Mouse (Mus musculus): ENCODE data around the gene Tmem132c.

Tmem132c gene

DNA sequence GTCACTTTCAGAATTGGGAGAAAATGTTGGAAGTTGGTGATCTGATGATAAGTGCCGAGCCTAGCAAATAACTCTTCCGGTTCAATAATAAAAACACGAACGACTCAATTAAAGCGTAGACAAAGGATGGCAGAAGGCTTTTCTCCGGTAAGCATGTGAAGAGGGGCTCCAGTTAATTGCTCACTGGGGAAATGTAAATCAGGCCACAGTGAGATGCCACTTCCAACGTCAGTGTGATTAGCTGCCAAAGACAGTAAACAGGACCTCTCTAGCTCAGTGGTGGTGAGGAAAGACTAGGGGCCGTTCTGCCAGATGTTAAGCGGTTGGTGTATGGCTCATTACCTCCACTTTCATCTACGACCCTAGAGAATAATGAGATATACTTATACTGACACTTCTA is 187.5 kb downstream of the Tmem132c start:
- no peak for DNase-seq

DNA sequence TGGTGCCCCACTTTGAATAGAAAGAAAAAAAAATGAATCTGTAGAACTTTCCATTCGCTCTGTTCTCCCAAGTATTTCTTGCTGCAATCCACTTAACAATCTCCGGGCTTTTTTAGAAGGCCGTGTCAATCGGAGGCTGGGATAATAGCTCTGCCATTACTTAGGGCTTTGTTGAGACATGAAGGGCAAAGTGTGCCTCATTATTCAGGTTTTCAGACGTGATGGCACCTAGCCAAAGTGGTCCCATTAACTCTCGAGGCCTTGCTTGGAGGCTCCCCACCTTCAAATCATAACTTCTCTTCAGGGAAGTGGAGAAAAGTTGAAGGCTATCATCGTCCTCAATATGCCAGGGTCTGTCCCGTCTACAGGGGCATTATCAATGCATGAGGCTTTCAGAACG is 190.0 kb downstream of the Tmem132c start:
- no peak for DNase-seq

DNA sequence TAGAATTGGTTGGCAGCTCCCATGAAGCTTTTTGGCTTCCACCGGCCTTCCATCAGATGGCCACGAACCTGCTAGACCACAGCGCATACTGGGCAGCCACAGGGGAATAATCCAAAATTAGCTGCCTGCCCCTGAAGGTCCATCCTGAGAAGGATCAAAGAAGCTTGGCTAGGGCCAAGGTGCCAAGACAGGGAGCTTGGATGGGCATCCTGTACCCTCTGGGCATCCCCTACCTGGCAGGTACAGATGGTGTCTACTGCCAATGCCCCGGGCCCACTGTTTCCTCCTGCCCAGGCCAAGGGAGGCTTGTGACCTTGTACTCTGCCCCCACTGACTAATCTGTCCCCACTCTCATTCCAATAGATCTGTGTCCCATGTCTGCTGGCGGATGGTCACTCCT is 195.2 kb downstream of the Tmem132c start:
- DNase-seq: no peak

DNA sequence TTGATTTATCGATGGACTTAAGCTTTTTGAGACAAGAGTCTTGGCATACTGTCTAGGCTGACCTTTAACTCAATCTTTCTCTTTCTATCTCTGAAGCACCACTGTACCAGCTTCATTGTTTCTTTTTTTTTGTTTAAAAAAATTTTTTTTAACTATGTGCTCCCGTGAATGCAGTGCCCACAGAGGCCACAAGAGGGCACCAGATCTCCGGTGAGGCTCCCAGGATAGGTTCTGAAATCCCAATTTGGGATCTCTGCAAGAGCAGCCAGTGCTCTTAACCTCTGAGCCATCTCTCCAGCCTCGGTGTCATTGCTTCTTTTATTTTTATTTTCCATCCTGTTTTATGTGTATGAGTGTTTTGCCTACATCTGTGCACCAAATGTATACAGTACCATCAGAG is 197.0 kb downstream of the Tmem132c start:
- DNase-seq: no peak

DNA sequence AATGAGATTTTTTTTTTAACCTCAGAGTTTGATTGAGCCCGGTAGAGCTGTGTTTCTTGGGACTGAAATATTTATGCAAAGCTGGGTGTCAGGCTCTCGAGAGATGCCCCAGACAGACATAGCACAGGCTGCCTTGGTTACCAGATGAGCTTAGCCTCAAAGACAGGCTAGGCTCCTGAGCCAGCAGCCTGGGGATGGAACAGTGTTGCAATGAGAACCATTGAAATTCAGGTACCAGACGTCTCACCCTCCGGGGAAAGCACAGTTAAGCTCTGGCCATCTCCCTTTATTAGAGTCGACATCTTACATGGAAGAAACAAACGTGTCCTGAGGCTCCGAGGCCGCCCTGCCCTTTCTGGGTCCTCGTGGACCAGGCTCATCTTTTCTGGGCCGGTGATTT is 200.4 kb downstream of the Tmem132c start:
- DNase-seq: no peak

DNA sequence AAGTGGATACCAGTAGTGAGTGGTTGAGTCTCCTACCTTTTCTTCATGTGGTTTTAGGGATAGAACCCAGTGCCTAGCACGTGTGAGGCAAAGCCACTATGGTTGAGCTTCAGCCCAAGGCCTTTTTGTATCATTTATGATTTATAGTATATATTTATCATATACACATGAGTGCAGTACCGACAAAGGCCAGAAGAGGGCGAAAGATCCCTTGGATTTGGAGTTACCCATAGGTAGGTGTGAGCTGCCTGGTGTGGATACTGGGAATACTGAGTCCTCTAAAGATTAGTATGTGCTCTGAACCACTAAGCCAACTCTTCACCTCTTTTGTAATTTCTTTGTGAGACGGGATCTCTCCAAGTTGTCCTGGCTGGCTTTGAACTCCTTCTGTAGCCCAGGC is 212.0 kb downstream of the Tmem132c start:
- peak; percentile 6 to 9 for DNase-seq

DNA sequence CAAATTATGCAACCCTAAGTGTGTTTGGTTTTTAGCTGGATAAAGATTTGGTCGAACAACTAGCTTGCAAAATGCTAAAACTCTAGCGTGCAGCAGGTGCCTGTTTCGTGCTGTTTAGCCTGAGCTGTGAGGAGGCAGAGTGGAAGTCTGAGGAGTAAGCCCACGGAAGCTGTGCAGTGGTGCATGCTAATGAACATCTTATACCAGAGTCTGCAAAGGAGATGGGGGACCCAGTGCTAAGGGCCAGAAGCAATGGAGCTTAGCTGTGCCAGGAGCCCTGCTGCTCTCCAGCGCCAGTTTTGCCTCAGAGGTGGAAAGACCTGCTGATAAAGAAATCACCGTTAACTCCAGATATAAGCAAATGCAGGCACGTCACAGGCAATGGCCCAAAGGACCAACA is 212.5 kb downstream of the Tmem132c start:
- DNase-seq: no peak

DNA sequence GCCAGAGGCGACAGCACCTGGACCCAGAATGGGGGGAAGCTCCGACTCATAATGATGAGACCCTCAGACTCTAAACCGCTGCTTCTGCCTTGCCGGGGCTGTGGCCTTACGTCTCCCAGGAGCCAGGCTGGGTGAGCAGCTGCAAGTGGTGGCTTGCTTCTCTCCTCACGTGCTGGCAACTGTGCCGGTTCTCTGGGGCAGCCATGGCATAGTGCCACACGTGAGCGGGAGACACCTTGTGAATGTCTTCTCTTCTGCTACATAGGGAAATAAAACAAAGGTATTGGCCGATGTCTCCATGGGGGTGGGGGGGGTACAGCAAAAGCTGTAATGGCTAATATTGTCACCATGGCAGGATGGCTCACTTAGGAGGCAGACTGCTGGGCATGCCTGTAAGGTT is 214.5 kb downstream of the Tmem132c start:
- no peak for DNase-seq

DNA sequence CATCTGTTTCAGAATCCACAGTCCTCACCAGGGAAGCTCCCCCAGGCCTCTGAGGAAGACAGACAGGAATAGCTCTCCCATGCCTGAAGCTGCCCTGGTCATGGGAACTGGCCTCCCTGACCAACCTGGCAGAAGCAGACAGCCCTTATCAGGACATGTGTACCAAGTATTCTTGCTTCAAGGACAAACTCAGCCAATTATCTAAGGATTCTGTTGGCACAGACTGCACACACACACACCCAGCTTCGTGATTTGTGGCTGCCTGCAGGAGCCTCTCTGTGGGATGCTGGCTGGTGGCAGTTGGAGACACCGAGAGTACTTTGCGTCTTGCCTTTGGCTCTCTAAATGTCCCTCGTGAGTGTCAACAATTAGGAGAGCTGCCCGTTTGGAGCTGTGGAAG is 226.5 kb downstream of the Tmem132c start:
- DNase-seq: no peak

DNA sequence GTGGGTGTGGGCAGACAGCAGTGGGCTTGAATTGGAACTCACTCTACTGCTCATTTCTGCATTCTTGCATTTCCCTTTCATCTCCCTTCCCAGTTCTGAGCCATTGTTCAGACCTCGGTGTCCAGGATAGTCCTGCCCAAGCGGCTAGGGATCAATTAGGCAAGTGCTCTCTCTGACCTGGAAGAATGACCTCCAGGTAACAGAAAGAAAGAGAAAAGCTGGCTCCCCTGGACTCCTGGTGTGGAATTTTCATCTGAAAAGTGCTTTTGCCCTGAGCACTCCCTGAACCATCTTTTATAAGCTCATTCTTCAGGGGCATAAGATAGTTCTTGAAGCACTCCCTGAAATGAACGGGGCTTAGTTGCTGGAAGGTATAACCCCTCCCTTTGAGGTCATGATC is 228.7 kb downstream of the Tmem132c start:
- no peak for DNase-seq

DNA sequence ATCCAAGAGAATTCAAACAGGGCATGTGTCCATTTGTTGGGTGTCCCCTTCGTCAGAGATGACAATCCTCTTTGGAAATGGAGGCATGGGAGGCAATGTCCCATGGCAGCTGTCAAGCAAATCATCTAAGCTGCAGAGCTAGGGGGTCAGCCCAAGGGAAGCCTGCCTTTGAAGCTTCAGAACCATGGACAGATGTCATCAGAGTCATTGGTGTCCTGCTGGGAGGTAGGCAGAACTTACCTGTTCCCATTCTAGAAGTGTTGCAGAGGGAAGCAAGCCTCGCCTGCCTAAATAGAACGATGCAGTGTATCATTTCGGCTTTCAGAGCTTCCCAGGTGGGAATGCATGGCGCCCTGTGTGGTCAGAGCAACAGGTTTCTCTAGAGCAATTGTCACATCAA is 230.3 kb downstream of the Tmem132c start:
- no peak for DNase-seq

DNA sequence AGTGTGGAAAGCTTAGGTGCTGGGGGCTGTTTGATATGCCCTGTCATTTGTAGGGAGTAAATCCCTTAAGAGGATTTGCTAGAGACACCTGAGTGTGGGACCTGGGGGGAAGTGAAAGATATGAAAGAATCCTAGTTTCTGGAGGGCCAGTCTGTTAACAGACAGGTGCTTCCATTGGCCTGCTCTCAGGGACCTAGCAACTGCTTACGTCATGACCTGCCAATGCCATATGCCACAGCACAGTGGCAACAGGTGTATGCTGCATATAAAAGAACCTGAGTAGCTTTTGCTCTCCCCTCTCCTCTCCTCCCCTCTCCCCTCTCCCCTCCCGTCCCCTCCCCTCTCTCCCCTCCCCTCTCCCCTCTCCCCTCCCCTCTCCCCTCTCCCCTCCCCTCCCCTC is 232.1 kb downstream of the Tmem132c start:
- DNase-seq: no peak

DNA sequence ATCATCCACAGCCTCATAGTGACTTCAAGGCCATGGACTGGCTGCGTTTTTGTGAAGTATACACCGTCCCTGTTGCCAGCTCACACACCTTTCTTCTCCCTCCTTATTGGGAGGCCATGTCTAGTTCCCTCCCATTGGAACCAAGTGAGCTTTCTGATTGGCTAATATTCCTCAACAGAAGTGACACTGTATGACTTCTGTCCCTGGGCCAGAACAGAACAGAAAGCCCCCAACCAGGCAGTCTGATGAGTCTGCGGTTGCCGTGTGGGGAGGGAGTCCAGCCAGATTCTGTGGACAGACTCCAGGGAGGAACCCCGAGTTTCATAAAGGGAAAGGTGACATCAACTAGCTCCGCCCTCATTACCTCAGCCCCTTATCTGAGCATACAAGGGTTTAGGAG is 233.2 kb downstream of the Tmem132c start:
- no peak for DNase-seq

DNA sequence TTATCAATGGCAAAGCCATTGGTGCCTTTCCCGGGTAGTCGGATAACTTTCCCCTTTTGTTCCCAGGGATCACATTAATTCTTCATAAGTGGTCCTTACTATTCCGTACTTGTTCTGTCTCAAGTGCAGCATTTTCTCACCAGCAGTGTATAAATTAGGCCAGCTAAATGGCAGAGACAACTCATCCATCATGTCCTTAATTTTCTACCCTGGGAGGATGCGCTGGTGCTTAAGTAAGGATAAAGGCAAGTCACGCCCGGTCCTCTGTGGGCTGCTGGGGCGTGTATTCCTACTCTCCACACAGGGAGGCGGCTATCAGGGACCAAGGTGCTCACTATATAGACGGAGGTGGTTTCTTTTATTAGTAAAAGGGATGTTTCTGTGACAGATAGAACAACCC is 236.2 kb downstream of the Tmem132c start:
- DNase-seq: no peak

DNA sequence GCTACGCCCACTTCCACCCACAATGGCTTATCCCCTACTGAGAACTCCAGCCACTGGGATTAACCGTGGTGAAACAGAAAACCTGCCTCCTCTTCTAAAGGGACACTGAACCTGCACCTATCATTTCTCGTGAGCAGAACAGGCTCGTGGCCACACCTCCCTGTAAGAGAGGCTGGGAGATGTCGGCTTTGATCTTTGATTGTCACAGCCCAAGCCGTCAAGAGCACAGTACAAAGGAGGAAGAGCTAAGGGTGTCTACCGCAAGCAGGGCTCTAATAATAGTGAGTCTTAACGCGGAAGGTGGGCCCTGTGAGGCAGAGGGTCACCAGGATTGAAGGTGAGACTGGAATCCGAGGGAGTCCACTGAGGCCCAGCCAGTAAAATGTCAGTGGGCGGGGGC is 236.7 kb downstream of the Tmem132c start:
- DNase-seq: no peak

DNA sequence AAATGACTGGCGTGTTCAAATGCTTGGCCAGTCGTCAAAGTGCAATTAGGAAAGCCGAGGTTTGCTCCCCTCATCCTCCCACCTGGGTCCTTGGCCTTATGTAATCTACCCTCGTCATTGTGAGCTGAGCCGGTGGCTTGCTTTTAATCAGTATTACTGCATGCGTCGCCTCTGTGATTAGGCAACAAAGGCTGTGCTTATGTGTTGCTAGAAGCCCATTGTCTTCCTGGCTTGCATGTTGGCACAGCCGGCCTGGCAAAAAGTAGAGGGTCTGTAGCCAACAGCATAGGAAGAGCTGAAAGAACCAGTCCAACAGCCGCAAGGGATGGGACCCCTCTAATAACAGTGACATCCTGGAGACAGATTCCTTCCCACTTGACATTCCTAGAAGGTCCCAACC is 239.3 kb downstream of the Tmem132c start:
- no peak for DNase-seq

DNA sequence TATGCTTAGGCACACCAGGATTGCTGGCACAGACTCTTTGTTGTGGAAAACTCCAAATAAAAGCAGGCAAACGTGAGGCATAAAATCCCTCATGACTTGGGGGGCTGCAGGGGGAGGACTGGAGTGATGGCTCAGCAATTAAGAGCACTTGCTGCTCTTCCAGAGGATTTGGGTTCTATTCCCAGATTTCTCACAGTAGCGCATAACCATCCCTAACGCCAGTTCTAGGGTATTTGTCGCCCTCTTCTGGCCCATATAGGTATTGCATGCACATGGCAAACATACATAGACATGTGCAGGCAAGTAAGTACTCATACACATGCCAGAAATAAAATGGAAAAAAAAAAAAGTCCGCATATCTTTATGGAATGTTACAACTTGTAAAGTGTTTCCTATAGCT is 239.8 kb downstream of the Tmem132c start:
- peak; percentile 28 to 31 for DNase-seq

DNA sequence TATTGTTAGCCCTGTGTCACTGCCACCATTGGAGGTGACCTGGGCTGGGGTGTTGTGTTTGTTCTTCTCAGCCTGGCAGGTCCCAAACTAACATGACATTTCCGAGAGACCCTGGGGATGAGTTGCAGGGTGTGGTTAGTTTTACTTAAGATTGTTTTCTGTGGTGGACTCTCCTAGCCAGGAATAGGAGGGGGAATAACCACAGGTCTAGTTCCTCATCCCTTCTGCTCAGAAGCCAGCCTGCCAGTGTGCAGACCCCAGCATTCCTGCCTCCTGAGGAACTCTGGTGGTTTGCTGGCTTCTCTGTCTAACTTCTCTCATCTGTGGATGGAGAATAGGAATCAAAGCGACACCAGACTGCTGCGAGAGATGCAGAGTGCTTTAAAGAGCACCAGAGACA is 240.7 kb downstream of the Tmem132c start:
- DNase-seq: no peak

DNA sequence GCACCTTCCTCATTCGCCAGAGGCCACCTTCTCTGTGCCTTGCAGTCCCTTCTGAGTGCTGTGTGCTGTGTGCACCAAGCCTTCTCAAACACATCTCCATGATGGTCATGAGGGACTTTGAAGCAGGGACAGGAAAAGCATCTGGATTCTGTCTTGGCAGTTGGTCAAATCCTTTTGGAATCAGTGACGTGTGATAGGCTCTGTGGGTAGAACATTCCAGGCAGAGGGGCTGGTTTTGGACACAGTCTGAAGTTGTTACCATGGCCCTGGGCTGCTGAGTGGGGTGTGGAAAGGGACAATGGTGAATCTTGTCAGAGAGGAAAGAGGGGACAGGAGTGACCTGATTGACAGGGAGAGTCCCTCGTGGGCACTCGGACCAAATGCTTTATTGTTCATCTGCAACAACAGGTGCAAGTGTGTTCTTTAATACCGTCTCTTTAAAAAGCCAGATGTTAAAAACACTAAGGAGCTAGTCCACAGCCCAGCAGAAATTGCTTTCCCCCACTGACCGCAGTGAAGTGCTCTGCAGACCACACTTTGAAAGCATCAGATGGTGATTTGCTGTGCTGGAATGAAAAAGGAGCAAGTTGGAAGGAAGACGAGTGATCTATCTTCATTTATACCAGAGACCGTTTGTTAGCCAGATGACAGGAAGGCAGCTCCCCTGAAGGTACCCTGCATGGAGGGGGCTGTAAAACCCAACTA is 242.5 kb downstream of the Tmem132c start:
- no peak for DNase-seq

DNA sequence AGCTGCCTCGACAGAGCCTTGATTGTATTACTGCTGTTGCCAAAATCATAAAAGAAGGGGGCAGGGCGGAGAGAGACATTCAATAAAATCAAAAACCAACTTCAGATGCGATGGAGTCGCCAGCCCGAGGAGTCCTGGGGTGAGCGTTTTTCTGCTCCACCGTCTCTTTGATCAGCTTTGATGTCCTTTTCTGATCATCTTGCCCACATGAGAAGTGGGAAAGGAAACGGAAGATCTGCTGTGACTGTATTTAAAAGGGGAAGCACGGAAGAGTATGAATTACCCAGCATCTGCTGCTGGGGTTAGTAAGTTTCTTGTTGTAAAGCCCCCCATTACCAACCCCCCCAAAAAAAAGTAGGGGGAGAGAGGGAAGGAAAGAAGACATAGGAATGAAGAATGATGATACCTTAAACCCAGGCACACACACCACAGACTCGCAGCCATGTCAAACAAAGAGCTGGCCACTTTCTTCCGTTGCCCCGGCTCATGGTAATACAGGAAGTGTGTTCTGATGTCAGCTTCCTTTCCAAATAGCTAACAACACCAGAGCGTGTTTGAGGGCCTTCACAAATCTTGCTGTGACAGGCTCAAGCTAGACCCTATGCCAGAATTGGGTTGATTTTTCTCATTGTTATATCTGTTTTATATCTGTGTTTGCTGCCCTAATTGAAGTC is 243.3 kb downstream of the Tmem132c start:
- peak; percentile 7 to 12 for DNase-seq

DNA sequence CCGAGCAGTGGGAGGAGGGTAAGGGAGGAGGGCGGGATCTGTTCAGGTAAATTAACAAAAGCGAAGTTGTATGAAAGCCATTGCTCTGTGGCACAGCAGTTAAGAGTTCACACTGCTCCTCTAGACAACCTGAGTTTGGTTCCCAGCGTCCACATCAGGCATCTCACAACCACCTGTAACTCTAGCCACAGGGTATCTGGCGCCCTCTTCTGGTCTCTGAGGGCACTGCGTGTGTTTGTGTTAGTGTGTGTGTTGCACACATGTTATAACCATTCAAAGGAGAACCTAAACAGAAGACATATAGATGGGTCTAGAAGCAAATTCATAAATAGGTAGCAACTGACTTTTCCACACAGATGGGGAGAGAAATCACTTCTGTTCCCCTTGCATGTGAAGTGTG is 245.6 kb downstream of the Tmem132c start:
- DNase-seq: peak in 1 of 2 experiments; percentile 5

DNA sequence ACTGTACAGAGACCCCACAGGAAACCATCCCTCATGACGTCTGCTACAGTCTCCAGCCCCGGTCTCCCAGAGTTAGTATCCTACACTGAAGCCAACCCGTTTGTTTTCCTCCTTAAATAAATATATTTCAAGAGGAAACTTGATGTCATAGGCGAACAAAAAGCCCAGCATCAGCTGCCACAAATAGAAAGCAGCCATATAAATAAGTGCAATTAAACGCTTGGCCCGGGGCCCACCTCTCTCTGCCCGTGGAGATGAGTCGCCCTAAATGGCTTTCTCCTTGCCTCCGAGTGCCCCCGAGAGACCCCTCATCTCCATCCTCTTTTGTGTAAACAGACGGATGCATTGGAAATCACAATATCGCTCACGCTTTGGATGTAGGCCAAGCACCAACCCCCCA is 247.1 kb downstream of the Tmem132c start:
- DNase-seq: no peak

DNA sequence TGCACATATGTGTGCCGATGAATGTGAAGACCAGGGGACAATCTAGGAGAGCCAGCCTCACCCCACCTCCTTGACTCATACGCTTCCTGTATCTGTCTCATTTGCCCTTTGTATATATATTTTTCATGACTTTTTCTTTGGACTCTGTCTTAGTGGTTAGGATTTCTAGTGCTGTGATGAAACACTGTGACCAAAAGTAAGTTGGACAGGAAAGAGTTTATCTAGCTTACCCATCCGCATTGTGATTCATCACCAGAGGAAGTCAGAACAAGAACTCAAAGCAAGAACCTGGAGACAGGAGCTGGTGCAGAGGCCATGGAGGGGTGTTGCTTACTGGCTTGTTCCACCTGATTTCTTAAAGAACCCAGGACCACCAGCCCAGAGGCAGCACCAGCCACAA is 250.1 kb downstream of the Tmem132c start:
- no peak for DNase-seq

DNA sequence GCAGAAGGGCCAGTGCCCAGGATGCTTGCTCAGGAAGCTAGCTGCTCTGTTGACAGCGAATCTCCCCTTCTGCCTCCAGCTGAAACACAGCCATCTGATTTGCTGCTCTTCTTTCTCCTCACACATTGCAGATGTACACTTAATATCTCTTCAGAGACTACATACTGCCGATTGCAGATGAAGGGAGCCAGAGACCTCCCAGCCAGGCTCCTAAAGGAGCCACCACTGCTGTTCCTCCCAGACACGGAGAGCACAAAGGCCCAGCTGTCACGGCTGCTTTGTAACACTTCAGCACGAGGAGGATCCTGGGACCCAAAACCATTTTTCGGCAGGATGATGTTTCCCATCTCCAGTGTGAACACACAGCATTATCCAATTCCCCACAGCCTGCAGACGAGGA is 255.3 kb downstream of the Tmem132c start:
- DNase-seq: no peak
